Comparison of ENCODE assay signal across 8 mouse cellular contexts in the genomic region with DNA sequence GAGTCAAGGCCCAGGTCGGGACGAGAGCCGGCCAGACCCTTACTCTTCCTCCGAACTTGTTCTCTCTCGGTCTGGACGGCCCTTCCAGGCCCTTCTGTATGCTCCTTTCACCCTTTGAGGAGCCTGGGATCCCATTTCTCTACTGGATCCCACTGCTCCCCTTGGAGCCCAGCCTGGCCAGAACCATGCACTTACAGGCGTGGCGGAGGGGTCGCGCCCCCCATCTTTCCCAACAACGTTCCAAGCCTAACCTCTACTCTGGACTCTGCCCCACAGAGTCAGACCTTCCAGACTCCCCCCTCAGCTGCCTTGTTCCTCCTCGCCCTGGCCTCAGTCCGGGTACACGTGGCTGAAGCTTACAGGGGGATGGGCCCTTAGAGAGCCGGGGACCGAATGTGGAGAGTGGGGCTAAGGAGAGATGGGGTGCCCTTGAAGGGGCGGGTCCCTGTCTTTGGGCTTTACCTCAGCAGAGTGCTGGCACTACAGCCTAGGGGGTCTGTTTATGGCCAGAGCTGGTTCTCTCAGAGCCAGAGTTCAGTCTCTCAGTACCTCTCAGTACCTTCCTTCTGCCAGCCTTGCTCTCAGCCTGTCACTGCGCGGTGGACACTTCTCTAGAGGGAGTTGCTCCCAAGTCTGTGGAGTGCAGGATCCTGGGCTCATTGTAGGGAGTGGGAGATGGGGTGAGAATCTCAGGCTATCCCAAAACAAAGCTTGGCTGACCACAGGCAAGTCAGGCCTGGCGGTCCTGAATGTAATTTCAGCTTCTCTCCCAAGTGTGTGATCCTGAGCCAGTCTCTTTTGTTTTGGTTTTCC. TPM values are rescaled to one million over a fixed set of nuclear protein-coding genes. Genes with fewer than 3 reads are reported as not detected.
DNase-seq lines count a peak whose midpoint lies in the region; ATAC-seq and TF ChIP-seq lines count a peak whose summit lies in the region.

No protein-coding gene starts in this region.

- peaks cover 66% of the 10 kb centered on the region for H3K4me1 ChIP-seq in forebrain, embryonic 12.5 days
- peaks cover 63% of the 10 kb centered on the region for H3K4me1 ChIP-seq in limb, embryonic 12.5 days (replicated peaks)
- H3K4me1 ChIP-seq in neural tube, embryonic 12.5 days = peaks cover 70% of the 10 kb centered on the region

- H3K9me3 ChIP-seq in forebrain, embryonic 12.5 days = no peaks in the 10 kb centered on the region
- no peaks in the 10 kb centered on the region for H3K9me3 ChIP-seq in limb, embryonic 12.5 days
- H3K9me3 ChIP-seq in neural tube, embryonic 12.5 days = no peaks in the 10 kb centered on the region

- H3K4me2 ChIP-seq in forebrain, embryonic 12.5 days = peak overlapping the region; percentile 94
- peak overlapping the region; percentile 86 for H3K4me2 ChIP-seq in limb, embryonic 12.5 days
- peak overlapping the region; percentile 91 for H3K4me2 ChIP-seq in neural tube, embryonic 12.5 days (replicated peaks)

- peak; percentile 41 for DNase-seq in cerebellum, adult 9-10 months
- DNase-seq in cerebellum, adult 11 months = no peak
- DNase-seq in thymus, adult 18-20 months = no peak
- DNase-seq in right cerebral cortex, postnatal 36 days (ENCODE audit: low spot score in 2 of 2) = no peak

- no peak for TF ChIP-seq CTCF in C2C12 (IDR thresholded peaks at IDR 0.05; ENCODE audit: control insufficient read depth, insufficient read depth, insufficient read length)

- peak overlapping the region; percentile 87 for H3K4me3 ChIP-seq in C2C12 (ENCODE audit: insufficient read depth, poor library complexity, severe bottlenecking)
- peak overlapping the region; percentile 68 for H3K4me3 ChIP-seq in forebrain, embryonic 12.5 days (replicated peaks)
- H3K4me3 ChIP-seq in limb, embryonic 12.5 days (replicated peaks) = peak overlapping the region; percentile 82
- peak overlapping the region; percentile 79 for H3K4me3 ChIP-seq in neural tube, embryonic 12.5 days

- H3K9ac ChIP-seq in forebrain, embryonic 12.5 days = peak overlapping the region; percentile 90
- H3K9ac ChIP-seq in limb, embryonic 12.5 days (replicated peaks) = peak overlapping the region; percentile 93
- peak overlapping the region; percentile 93 for H3K9ac ChIP-seq in neural tube, embryonic 12.5 days

- peak overlapping the region; percentile 91 for H3ac ChIP-seq in C2C12 (ENCODE audit: control insufficient read depth, insufficient read length, low read depth)

- H3K36me3 ChIP-seq in C2C12 (ENCODE audit: control insufficient read depth, insufficient read depth) = peaks cover 24% of the 10 kb centered on the region
- no peaks in the 10 kb centered on the region for H3K36me3 ChIP-seq in forebrain, embryonic 12.5 days (replicated peaks)
- H3K36me3 ChIP-seq in limb, embryonic 12.5 days = no peaks in the 10 kb centered on the region; the same call in 1 of the 2 replicates
- H3K36me3 ChIP-seq in neural tube, embryonic 12.5 days = no peaks in the 10 kb centered on the region

- H3K27me3 ChIP-seq in C2C12 (ENCODE audit: control insufficient read depth, insufficient read depth, insufficient read length) = no peaks in the 10 kb centered on the region
- H3K27me3 ChIP-seq in forebrain, embryonic 12.5 days = peaks cover 11% of the 10 kb centered on the region; the same call in 1 of the 2 replicates
- H3K27me3 ChIP-seq in limb, embryonic 12.5 days = no peaks in the 10 kb centered on the region
- H3K27me3 ChIP-seq in neural tube, embryonic 12.5 days (replicated peaks) = no peaks in the 10 kb centered on the region

- peaks cover 63% of the 10 kb centered on the region for H3K79me3 ChIP-seq in C2C12 (ENCODE audit: low read depth)

- peak overlapping the region; percentile 86; the same call in 1 of the 2 replicates for H3K27ac ChIP-seq in forebrain, embryonic 12.5 days
- H3K27ac ChIP-seq in limb, embryonic 12.5 days = peak overlapping the region; percentile 74
- peak overlapping the region; percentile 66; the same call in 1 of the 2 replicates for H3K27ac ChIP-seq in neural tube, embryonic 12.5 days

- H3K79me2 ChIP-seq in C2C12 (ENCODE audit: control insufficient read depth, insufficient read depth) = peaks cover 83% of the 10 kb centered on the region

- ATAC-seq in forebrain, embryonic 12.5 days (ENCODE audit: low FRiP score) = peak; percentile 9; the same call in 1 of the 2 replicates
- no peak; the same call in 1 of the 2 replicates for ATAC-seq in limb, embryonic 12.5 days (ENCODE audit: insufficient number of reproducible peaks, insufficient read depth, low FRiP score, low TSS enrichment, low read depth)
- peak; percentile 8 for ATAC-seq in neural tube, embryonic 12.5 days (ENCODE audit: low FRiP score, low read depth)

- WGBS in forebrain, embryonic 12.5 days = 3% methylated on average over 20 of the region's 20 CpGs
- 3% methylated on average over 20 of the region's 20 CpGs for WGBS in limb, embryonic 12.5 days
- 4% methylated on average over 20 of the region's 20 CpGs for WGBS in neural tube, embryonic 12.5 days

TF ChIP-seq in C2C12, 6 proteins besides CTCF, POLR2A, EP300 and RAD21:
- TF ChIP-seq MAX (IDR thresholded peaks at IDR 0.05) = peak; percentile 51
- no peak for TF ChIP-seq FOSL1 (IDR thresholded peaks at IDR 0.05; ENCODE audit: insufficient read depth, low read length, poor library complexity, severe bottlenecking)
- no peak for TF ChIP-seq CEBPB (IDR thresholded peaks at IDR 0.05; ENCODE audit: low read depth)
- no peak for TF ChIP-seq MYOD1 (IDR thresholded peaks at IDR 0.05; ENCODE audit: control insufficient read depth, insufficient read length, low read depth)
- TF ChIP-seq MYOG (IDR thresholded peaks at IDR 0.05; ENCODE audit: control insufficient read depth, extremely low read depth, insufficient read length) = no peak
TF ChIP-seq in C2C12: peak in this region for 1.

RNA-seq across cellular contexts. Expression of a gene that starts 0.8 kb away (rescaled TPM):
- polyA plus RNA-seq in C2C12 (2012; fragmentation: generic; extraction: Trizol) = 294 TPM
- polyA plus RNA-seq in forebrain, embryonic 12.5 days (2016; fragmentation: Nextera tagmentation; extraction: Ambion mirVana) = 24.6 and 27.3 TPM in 2 replicates
- polyA plus RNA-seq in limb, embryonic 12.5 days (2016; fragmentation: Nextera tagmentation; extraction: Ambion mirVana) = 48.0 and 48.1 TPM in 2 replicates
- 39.6 and 40.3 TPM in 2 replicates for polyA plus RNA-seq in neural tube, embryonic 12.5 days (2016; fragmentation: Nextera tagmentation; extraction: Ambion mirVana)

RNA-seq across cellular contexts. Expression of a gene that starts 29.7 kb away (rescaled TPM):
- polyA plus RNA-seq in C2C12 (2012; fragmentation: generic; extraction: Trizol) = 28.7 TPM
- polyA plus RNA-seq in forebrain, embryonic 12.5 days (2016; fragmentation: Nextera tagmentation; extraction: Ambion mirVana) = 68.5 and 73.5 TPM in 2 replicates
- polyA plus RNA-seq in limb, embryonic 12.5 days (2016; fragmentation: Nextera tagmentation; extraction: Ambion mirVana) = 18.8 and 20.0 TPM in 2 replicates
- 121 and 130 TPM in 2 replicates for polyA plus RNA-seq in neural tube, embryonic 12.5 days (2016; fragmentation: Nextera tagmentation; extraction: Ambion mirVana)
